Mouse (Mus musculus): ENCODE data around the gene Marf1.

DNA sequence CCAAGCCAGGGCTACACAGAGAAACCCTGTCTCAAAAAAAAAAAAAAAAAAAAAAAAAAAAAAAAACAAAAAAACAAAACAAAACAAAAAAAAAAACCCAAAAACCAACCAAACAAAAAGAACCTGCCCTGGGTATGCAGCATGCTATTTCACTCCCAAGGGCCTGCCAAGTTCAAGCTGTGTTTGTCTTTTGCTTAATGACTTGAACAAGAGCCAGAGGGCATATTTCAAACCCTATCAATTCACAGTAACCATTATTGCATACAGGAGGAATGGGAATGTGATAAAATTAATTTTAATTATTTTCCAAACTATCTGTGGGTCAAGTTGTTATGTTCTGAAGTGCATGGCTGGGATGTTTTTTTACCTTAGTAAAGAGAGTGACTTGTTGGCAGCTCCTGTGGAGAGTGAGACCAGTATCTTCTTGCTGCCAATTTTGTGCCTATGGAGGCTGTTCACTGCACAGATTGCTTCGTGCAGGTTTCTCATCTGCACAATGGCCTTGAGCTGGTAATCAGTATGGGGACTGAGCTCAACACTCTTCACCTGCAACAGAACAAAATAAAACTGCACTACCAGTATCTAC is 25.1 kb downstream of the Marf1 start:
- TF ChIP-seq CTCF (IDR thresholded peaks at IDR 0.05; ENCODE audit: low read depth) (no peak), EP300 (IDR thresholded peaks at IDR 0.05; ENCODE audit: low read depth) (no peak)
